Mouse (Mus musculus): Measurements from ENCODE around the gene Rars2. TPM values are rescaled to one million over a fixed set of nuclear protein-coding genes. Genes with fewer than 3 reads are reported as not detected.

Gene Rars2
- total and polyA plus RNA-seq, 2 experiments from 2014 or later: 24.1 to 44.9 TPM

GRCm38 (mm10) chr4:34634129-34634528, 19.4 kb downstream of the Rars2 start:
- H3K36me3 ChIP-seq (ENCODE audit: insufficient read depth, low read length): peaks cover 12% of the 10 kb centered on the region
- no peak overlapping the region for H3K4me3 ChIP-seq (ENCODE audit: low read depth, low read length)
- WGBS: 92% methylated on average over 7 of the region's 7 CpGs
- no peak overlapping the region for H3K27ac ChIP-seq (ENCODE audit: low read depth, low read length)
- ATAC-seq (ENCODE audit: low FRiP score) (no peak), DNase-seq (ENCODE audit: low spot score) (no peak)
- no peak overlapping the region for H3K9ac ChIP-seq (replicated peaks; ENCODE audit: low read length, poor library complexity, severe bottlenecking)
- H3K9me3 ChIP-seq (ENCODE audit: low read length): no peaks in the 10 kb centered on the region
- no peak overlapping the region for H3K4me2 ChIP-seq (ENCODE audit: low read depth, low read length, poor library complexity, severe bottlenecking)
- H3K27me3 ChIP-seq (ENCODE audit: insufficient read depth, low read length): no peaks in the 10 kb centered on the region
- no peaks in the 10 kb centered on the region for H3K4me1 ChIP-seq (ENCODE audit: insufficient read depth, low read length)
- no peak for TF ChIP-seq CTCF (IDR thresholded peaks at IDR 0.05)

- Histone ChIP-seq H3K27me3 (ENCODE audit: insufficient read depth, low read length) (no peaks in the 10 kb centered on the region), H3K9me3 (ENCODE audit: low read length) (no peaks in the 10 kb centered on the region; the same call in 1 of the 2 replicates), H3K27ac (ENCODE audit: low read depth, low read length) (no peak overlapping the region), H3K4me3 (ENCODE audit: low read depth, low read length) (no peak overlapping the region), H3K4me2 (ENCODE audit: low read depth, low read length, poor library complexity, severe bottlenecking) (no peak overlapping the region), H3K4me1 (ENCODE audit: insufficient read depth, low read length) (no peaks in the 10 kb centered on the region), H3K9ac (replicated peaks; ENCODE audit: low read length, poor library complexity, severe bottlenecking) (no peak overlapping the region), H3K36me3 (ENCODE audit: insufficient read depth, low read length) (peaks cover 23% of the 10 kb centered on the region)
- 91% methylated on average over 5 of the region's 5 CpGs for WGBS
- ATAC-seq (ENCODE audit: low FRiP score): no peak
- no peak for DNase-seq (ENCODE audit: low spot score)
- TF ChIP-seq CTCF (IDR thresholded peaks at IDR 0.05): no peak
Observed at GRCm38 (mm10) chr4:34636036-34636435, 21.3 kb downstream of the Rars2 start.

GRCm38 (mm10) chr4:34637386-34637785, 22.6 kb downstream of the Rars2 start:
- 92% methylated on average over 7 of the region's 7 CpGs for WGBS
- H3K27me3 ChIP-seq (ENCODE audit: insufficient read depth, low read length): no peaks in the 10 kb centered on the region
- ATAC-seq (ENCODE audit: low FRiP score) (no peak), DNase-seq (ENCODE audit: low spot score) (no peak)
- TF ChIP-seq CTCF (IDR thresholded peaks at IDR 0.05): no peak
- no peak overlapping the region for H3K4me3 ChIP-seq (ENCODE audit: low read depth, low read length)
- H3K9ac ChIP-seq (replicated peaks; ENCODE audit: low read length, poor library complexity, severe bottlenecking): no peak overlapping the region
- no peak overlapping the region for H3K27ac ChIP-seq (ENCODE audit: low read depth, low read length)
- no peak overlapping the region for H3K4me2 ChIP-seq (ENCODE audit: low read depth, low read length, poor library complexity, severe bottlenecking)
- H3K36me3 ChIP-seq (ENCODE audit: insufficient read depth, low read length): peaks cover 20% of the 10 kb centered on the region
- no peaks in the 10 kb centered on the region; the same call in 1 of the 2 replicates for H3K9me3 ChIP-seq (ENCODE audit: low read length)
- H3K4me1 ChIP-seq (ENCODE audit: insufficient read depth, low read length): no peaks in the 10 kb centered on the region

DNA sequence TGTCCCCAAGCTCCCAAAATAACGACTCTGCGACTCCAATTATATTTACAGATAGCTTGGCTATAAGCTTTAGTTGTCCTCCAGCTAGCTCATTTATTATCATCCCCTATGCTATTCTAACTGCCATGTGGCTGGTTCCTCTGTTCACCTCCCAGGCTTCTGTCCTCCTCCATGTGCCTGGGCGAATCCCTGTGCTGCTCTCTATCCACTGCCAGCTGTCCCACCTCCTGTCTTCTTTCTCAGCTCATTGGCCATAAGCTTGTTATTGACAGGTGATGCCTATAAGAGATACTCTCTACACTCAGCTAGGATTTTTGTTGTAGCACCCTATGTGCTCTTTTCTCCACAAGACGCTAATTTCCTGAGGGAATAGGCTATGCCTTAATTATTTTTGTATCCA, 23.1 kb downstream of the Rars2 start:
- 93% methylated on average over 4 of the region's 4 CpGs for WGBS
- no peak for DNase-seq (ENCODE audit: low spot score)
- H3K27ac ChIP-seq (ENCODE audit: low read depth, low read length): no peak overlapping the region
- no peak overlapping the region for H3K4me2 ChIP-seq (ENCODE audit: low read depth, low read length, poor library complexity, severe bottlenecking)
- H3K4me1 ChIP-seq (ENCODE audit: insufficient read depth, low read length): no peaks in the 10 kb centered on the region
- no peak overlapping the region for H3K9ac ChIP-seq (replicated peaks; ENCODE audit: low read length, poor library complexity, severe bottlenecking)
- no peak overlapping the region for H3K4me3 ChIP-seq (ENCODE audit: low read depth, low read length)
- no peak for ATAC-seq (ENCODE audit: low FRiP score)
- no peaks in the 10 kb centered on the region for H3K27me3 ChIP-seq (ENCODE audit: insufficient read depth, low read length)
- TF ChIP-seq CTCF (IDR thresholded peaks at IDR 0.05): no peak
- peaks cover 24% of the 10 kb centered on the region for H3K36me3 ChIP-seq (ENCODE audit: insufficient read depth, low read length)
- H3K9me3 ChIP-seq (ENCODE audit: low read length): no peaks in the 10 kb centered on the region; the same call in 1 of the 2 replicates

DNA sequence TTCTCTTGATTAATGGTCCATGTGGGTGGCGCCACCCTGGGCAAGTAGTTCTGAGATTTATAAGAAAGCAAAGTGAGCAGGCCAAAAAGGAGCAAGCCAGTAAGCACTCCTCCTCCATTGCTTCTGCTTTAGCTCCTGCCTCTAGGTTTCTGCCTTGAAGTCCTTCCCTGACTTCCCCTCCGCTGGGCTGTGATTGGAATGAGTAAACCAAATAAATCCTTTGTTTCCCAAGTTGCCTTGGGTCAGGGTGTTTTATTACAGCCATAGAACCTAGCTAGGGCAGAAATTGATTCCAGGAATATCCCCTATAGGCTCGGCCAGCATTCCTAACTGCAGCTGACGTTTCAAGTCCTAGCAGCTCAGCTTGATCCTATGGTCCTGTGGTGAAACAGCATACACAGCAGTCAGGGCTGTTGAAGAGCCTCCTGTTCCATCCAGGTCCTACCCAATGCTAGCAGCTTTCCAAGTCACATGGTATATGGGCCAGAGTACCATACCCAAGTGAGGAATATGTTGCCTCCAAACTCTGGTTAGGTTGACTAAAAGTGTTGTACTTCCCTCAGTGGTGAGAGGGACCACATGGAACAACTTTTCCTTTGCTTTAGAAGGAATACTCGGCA, 25.1 kb downstream of the Rars2 start:
- TF ChIP-seq CTCF (IDR thresholded peaks at IDR 0.05): no peak
- 90% methylated on average over 5 of the region's 5 CpGs for WGBS
- no peak for ATAC-seq (ENCODE audit: low FRiP score)

GRCm38 (mm10) chr4:34640731-34641130, 26.0 kb downstream of the Rars2 start:
- no peak for TF ChIP-seq CTCF (IDR thresholded peaks at IDR 0.05)
- 92% methylated on average over 3 of the region's 3 CpGs for WGBS
- Histone ChIP-seq H3K27ac (ENCODE audit: low read depth, low read length) (no peak overlapping the region), H3K27me3 (ENCODE audit: insufficient read depth, low read length) (no peaks in the 10 kb centered on the region), H3K4me2 (ENCODE audit: low read depth, low read length, poor library complexity, severe bottlenecking) (no peak overlapping the region), H3K36me3 (ENCODE audit: insufficient read depth, low read length) (peaks cover 22% of the 10 kb centered on the region), H3K4me1 (ENCODE audit: insufficient read depth, low read length) (no peaks in the 10 kb centered on the region), H3K9ac (replicated peaks; ENCODE audit: low read length, poor library complexity, severe bottlenecking) (no peak overlapping the region), H3K9me3 (ENCODE audit: low read length) (no peaks in the 10 kb centered on the region; the same call in 1 of the 2 replicates), H3K4me3 (ENCODE audit: low read depth, low read length) (no peak overlapping the region)
- DNase-seq (ENCODE audit: low spot score) (no peak), ATAC-seq (ENCODE audit: low FRiP score) (no peak)

More for the DNA sequence above, 25.1 kb downstream of the Rars2 start:
- Histone ChIP-seq H3K27me3 (ENCODE audit: insufficient read depth, low read length) (no peaks in the 10 kb centered on the region), H3K4me2 (ENCODE audit: low read depth, low read length, poor library complexity, severe bottlenecking) (no peak overlapping the region), H3K4me3 (ENCODE audit: low read depth, low read length) (no peak overlapping the region), H3K9ac (replicated peaks; ENCODE audit: low read length, poor library complexity, severe bottlenecking) (no peak overlapping the region), H3K27ac (ENCODE audit: low read depth, low read length) (no peak overlapping the region), H3K36me3 (ENCODE audit: insufficient read depth, low read length) (peaks cover 19% of the 10 kb centered on the region), H3K4me1 (ENCODE audit: insufficient read depth, low read length) (no peaks in the 10 kb centered on the region), H3K9me3 (ENCODE audit: low read length) (no peaks in the 10 kb centered on the region; the same call in 1 of the 2 replicates)
- DNase-seq (ENCODE audit: low spot score): no peak

Measured in midbrain, postnatal 0 days (tissue).